Mouse (Mus musculus) hindbrain, embryonic 13.5 days (tissue): ENCODE measurements around the gene Tnp1. TPM values are rescaled to one million over a fixed set of nuclear protein-coding genes. Genes with fewer than 3 reads are reported as not detected.

Source experiments
- ATAC-seq: fragments of 200-750 bp; cut with Nextera tagmentation; 2 replicates; pipeline ENCODE4 v1.8.0; 2017; ENCODE audit warnings: moderate TSS enrichment; ENCODE audit not compliant: low FRiP score
- H3K27ac ChIP-seq: fragments of 300-500 bp; sonication (generic); 2 replicates; pipeline ENCODE4 v1.5.1; 2015; ENCODE audit warnings: inconsistent platforms, mild to moderate bottlenecking, moderate library complexity
- H3K27me3 ChIP-seq: fragments of 300-500 bp; sonication (generic); 2 replicates; pipeline ENCODE4 v1.6.1; 2015; ENCODE audit warnings: mild to moderate bottlenecking, inconsistent platforms
- H3K36me3 ChIP-seq: fragments of 300-500 bp; sonication (generic); 2 replicates; pipeline ENCODE4 v1.6.1; 2015; ENCODE audit warnings: mild to moderate bottlenecking, inconsistent platforms
- H3K4me1 ChIP-seq: fragments of 300-500 bp; sonication (generic); replicated peaks from 2 replicates; pipeline ENCODE4 v1.6.1; 2015; ENCODE audit warnings: inconsistent platforms
- H3K4me2 ChIP-seq: fragments of 300-500 bp; sonication (generic); 2 replicates; pipeline ENCODE4 v1.6.1; 2015; ENCODE audit warnings: inconsistent platforms, mild to moderate bottlenecking, moderate library complexity
- H3K4me3 ChIP-seq: fragments of 300-500 bp; sonication (generic); 2 replicates; pipeline ENCODE4 v1.5.1; 2015; ENCODE audit warnings: mild to moderate bottlenecking, inconsistent platforms
- H3K9ac ChIP-seq: fragments of 300-500 bp; sonication (generic); 2 replicates; pipeline ENCODE4 v1.6.1; 2015; ENCODE audit warnings: mild to moderate bottlenecking, inconsistent platforms
- H3K9me3 ChIP-seq: fragments of 300-500 bp; sonication (generic); 2 replicates; pipeline ENCODE4 v1.6.1; 2016; ENCODE audit warnings: inconsistent platforms
- WGBS: fragments of 180-500 bp; shearing (Covaris S2); methylation state at CpG from one replicate; pipeline ENCODE4 v1.1.7; 2015; 5-methylcytosine and 5-hydroxymethylcytosine counted together
- polyA plus RNA-seq: library from polyadenylated mRNA; unstranded; fragments of >200 nt; fragmentation: Nextera tagmentation; extraction: Ambion mirVana; gene quantifications from 2 replicates; pipeline ENCODE4 v1.2.1, GENCODE M21; 2015

Tnp1 gene
- polyA plus RNA-seq, 1 experiment from 2014 or later, result not detected

GRCm38 (mm10) chr1:72994751-72995528, 20.8 kb downstream of the Tnp1 start:
- H3K36me3 ChIP-seq, result no peaks in the 10 kb centered on the region
- H3K4me1 ChIP-seq, result no peaks in the 10 kb centered on the region
- ATAC-seq, result no peak
- 92% methylated on average over 5 of the region's 5 CpGs for WGBS
- no peak overlapping the region for H3K9ac ChIP-seq
- no peak overlapping the region for H3K4me3 ChIP-seq
- H3K27me3 ChIP-seq, result no peaks in the 10 kb centered on the region
- no peak overlapping the region for H3K27ac ChIP-seq
- no peaks in the 10 kb centered on the region for H3K9me3 ChIP-seq
- H3K4me2 ChIP-seq, result no peak overlapping the region

GRCm38 (mm10) chr1:72992944-72993464, 22.7 kb downstream of the Tnp1 start:
- no peak for ATAC-seq
- H3K27ac ChIP-seq, result no peak overlapping the region
- no peak overlapping the region for H3K4me2 ChIP-seq
- 67% methylated on average over 2 of the region's 2 CpGs for WGBS
- H3K36me3 ChIP-seq, result no peaks in the 10 kb centered on the region
- H3K4me3 ChIP-seq, result no peak overlapping the region
- no peaks in the 10 kb centered on the region for H3K4me1 ChIP-seq
- no peaks in the 10 kb centered on the region for H3K27me3 ChIP-seq
- no peak overlapping the region for H3K9ac ChIP-seq
- no peaks in the 10 kb centered on the region for H3K9me3 ChIP-seq

GRCm38 (mm10) chr1:72992209-72992608, 23.5 kb downstream of the Tnp1 start:
- Histone ChIP-seq H3K36me3 (no peaks in the 10 kb centered on the region), H3K4me3 (no peak overlapping the region), H3K4me1 (no peaks in the 10 kb centered on the region), H3K4me2 (no peak overlapping the region), H3K27me3 (no peaks in the 10 kb centered on the region), H3K27ac (no peak overlapping the region), H3K9ac (no peak overlapping the region), H3K9me3 (no peaks in the 10 kb centered on the region)
- 60% methylated on average over 2 of the region's 2 CpGs for WGBS
- no peak for ATAC-seq

- H3K9ac ChIP-seq, result no peak overlapping the region
- no peak for ATAC-seq
- no peaks in the 10 kb centered on the region for H3K9me3 ChIP-seq
- no peak overlapping the region for H3K4me2 ChIP-seq
- no peaks in the 10 kb centered on the region for H3K27me3 ChIP-seq
- H3K4me1 ChIP-seq, result no peaks in the 10 kb centered on the region
- H3K4me3 ChIP-seq, result no peak overlapping the region
- H3K36me3 ChIP-seq, result no peaks in the 10 kb centered on the region
- no peak overlapping the region for H3K27ac ChIP-seq
- 79% methylated on average over 3 of the region's 3 CpGs for WGBS
Measured at GRCm38 (mm10) chr1:72988904-72989303, 26.8 kb downstream of the Tnp1 start.

GRCm38 (mm10) chr1:72986715-72987114, 29.0 kb downstream of the Tnp1 start:
- Histone ChIP-seq H3K27me3 (no peaks in the 10 kb centered on the region), H3K9ac (no peak overlapping the region), H3K4me3 (no peak overlapping the region), H3K4me1 (no peaks in the 10 kb centered on the region), H3K9me3 (no peaks in the 10 kb centered on the region), H3K27ac (no peak overlapping the region), H3K4me2 (no peak overlapping the region), H3K36me3 (no peaks in the 10 kb centered on the region)
- 88% methylated on average over 4 of the region's 4 CpGs for WGBS
- ATAC-seq, result no peak

GRCm38 (mm10) chr1:72978956-72979355, 36.8 kb downstream of the Tnp1 start:
- WGBS, result 84% methylated on average over 9 of the region's 9 CpGs
- Histone ChIP-seq H3K4me3 (no peak overlapping the region), H3K9ac (no peak overlapping the region), H3K4me1 (no peaks in the 10 kb centered on the region), H3K9me3 (no peaks in the 10 kb centered on the region), H3K27ac (no peak overlapping the region), H3K4me2 (no peak overlapping the region), H3K27me3 (no peaks in the 10 kb centered on the region), H3K36me3 (no peaks in the 10 kb centered on the region)
- no peak for ATAC-seq

- Histone ChIP-seq H3K9ac (no peak overlapping the region), H3K36me3 (no peaks in the 10 kb centered on the region), H3K9me3 (no peaks in the 10 kb centered on the region), H3K4me3 (no peak overlapping the region), H3K4me1 (peaks cover 6% of the 10 kb centered on the region), H3K27ac (no peak overlapping the region), H3K4me2 (no peak overlapping the region), H3K27me3 (no peaks in the 10 kb centered on the region)
- no peak for ATAC-seq
Measured at GRCm38 (mm10) chr1:72974226-72974625, 41.5 kb downstream of the Tnp1 start.

GRCm38 (mm10) chr1:72970461-72970860, 45.2 kb downstream of the Tnp1 start:
- no peaks in the 10 kb centered on the region for H3K27me3 ChIP-seq
- ATAC-seq, result no peak
- peaks cover 8% of the 10 kb centered on the region for H3K4me1 ChIP-seq
- 90% methylated on average over 9 of the region's 9 CpGs for WGBS
- no peak overlapping the region for H3K9ac ChIP-seq
- H3K4me3 ChIP-seq, result no peak overlapping the region
- H3K27ac ChIP-seq, result no peak overlapping the region
- no peaks in the 10 kb centered on the region for H3K36me3 ChIP-seq
- no peak overlapping the region for H3K4me2 ChIP-seq
- H3K9me3 ChIP-seq, result no peaks in the 10 kb centered on the region

GRCm38 (mm10) chr1:72969113-72969812, 46.4 kb downstream of the Tnp1 start:
- Histone ChIP-seq H3K4me2 (no peak overlapping the region), H3K36me3 (no peaks in the 10 kb centered on the region), H3K27me3 (no peaks in the 10 kb centered on the region), H3K4me1 (peaks cover 8% of the 10 kb centered on the region), H3K9me3 (no peaks in the 10 kb centered on the region), H3K4me3 (no peak overlapping the region), H3K9ac (no peak overlapping the region), H3K27ac (no peak overlapping the region)
- ATAC-seq, result 0 out of 2 replicates have a peak, but pooled peaks have one; percentile 32
- 40% methylated on average over 10 of the region's 10 CpGs for WGBS

- Histone ChIP-seq H3K27ac (no peak overlapping the region), H3K4me3 (no peak overlapping the region), H3K9me3 (no peaks in the 10 kb centered on the region), H3K4me1 (peaks cover 14% of the 10 kb centered on the region), H3K36me3 (no peaks in the 10 kb centered on the region), H3K4me2 (no peak overlapping the region), H3K9ac (no peak overlapping the region), H3K27me3 (no peaks in the 10 kb centered on the region)
- ATAC-seq, result no peak
- 85% methylated on average over 4 of the region's 4 CpGs for WGBS
Measured at GRCm38 (mm10) chr1:72966423-72966822, 49.3 kb downstream of the Tnp1 start.
